Mouse (Mus musculus) lung, postnatal 0 days (tissue): ENCODE data around the gene Pld5.

Experiments used
- CTCF ChIP-seq: IDR thresholded peaks from 2 replicates; pipeline ENCODE4 v1.5.1; 2016; ENCODE audit warnings: antibody characterized with exemption, mild to moderate bottlenecking
- EP300 ChIP-seq: IDR thresholded peaks from 2 replicates; pipeline ENCODE4 v1.6.1; 2016; ENCODE audit warnings: antibody characterized with exemption, mild to moderate bottlenecking, control low read depth

DNA sequence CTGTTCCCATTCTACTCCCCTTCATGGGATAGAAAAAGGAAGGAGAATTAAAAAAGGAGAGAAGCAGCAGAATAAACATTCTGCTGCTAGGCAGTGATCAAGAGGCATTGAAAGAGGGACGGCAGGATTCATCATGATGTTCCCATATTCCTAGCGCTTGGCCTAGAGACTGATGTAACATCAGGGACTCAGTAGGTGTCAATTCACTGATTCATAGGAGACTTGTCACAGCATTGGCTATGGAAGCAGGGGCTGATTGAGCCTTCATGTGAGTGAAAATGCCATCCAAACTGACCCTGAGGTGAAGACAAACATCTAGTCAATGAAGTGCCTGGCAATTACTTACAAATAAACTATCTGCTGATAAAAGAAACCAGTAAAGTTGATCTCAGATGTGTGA lies 324.3 kb downstream of the Pld5 start:
- no peak for TF ChIP-seq CTCF
- no peak for TF ChIP-seq EP300
